Mouse (Mus musculus): ENCODE results near the gene Nmt1.

DNA sequence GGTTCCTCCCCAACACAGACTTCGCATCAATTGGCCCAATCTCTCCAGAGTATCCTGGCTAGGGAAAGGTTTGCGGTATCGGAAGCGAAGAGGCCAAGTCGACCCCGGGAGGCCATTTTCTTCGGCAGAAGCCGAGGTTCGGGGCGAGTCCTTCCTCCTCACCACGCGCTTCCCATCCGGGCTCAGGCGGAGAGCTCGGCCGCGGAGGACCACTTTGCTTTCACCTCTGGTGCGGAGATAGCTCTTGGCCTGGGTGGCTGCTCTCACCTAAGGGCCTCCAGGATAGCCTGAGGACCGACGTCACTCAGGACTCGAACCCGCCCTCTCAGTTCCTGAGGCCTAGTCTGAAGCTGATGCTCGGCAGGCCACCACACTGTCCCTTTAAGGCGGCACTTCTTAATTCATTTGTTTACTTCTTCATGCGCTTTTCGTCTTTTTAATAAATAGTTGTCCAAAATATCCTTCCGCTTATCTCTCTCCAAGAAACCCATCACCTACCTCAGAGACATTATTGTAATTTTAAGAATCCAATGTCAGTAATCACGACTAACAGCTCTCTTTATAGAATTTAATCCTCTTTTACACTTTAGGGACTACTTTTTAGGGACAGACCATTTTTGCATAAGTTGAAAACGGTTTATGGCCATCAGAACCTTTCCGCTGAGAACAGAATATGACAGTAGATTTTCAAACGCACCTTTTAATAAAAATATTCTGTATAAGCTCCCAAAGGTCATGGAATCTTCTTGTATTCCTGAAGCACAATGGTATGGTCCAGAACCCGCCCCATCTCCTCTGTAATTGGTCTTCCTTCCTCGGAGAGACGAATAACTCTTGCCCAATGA is 87.4 kb downstream of the Nmt1 start:
- peak; percentile 86 for TF ChIP-seq POLR2A (IDR thresholded peaks at IDR 0.05; ENCODE audit: extremely low read depth, insufficient read depth, low read length)
- no peak for TF ChIP-seq CTCF (IDR thresholded peaks at IDR 0.05; ENCODE audit: extremely low read depth, insufficient read depth, low read length)
